Mouse (Mus musculus) right cerebral cortex, postnatal 36 days (tissue): ENCODE measurements around the gene B4galt3.
A peak's percentile ranks its signal among the peaks of the same experiment; 100 is the strongest.

Experiments
- DNase-seq, 2 experiments: peaks; one replicate each; pipeline ENCODE4 v3.0.0; 2022; ENCODE audit warnings: low spot score in 2 of 2, mixed read lengths in 1 of 2

Gene B4galt3

DNA sequence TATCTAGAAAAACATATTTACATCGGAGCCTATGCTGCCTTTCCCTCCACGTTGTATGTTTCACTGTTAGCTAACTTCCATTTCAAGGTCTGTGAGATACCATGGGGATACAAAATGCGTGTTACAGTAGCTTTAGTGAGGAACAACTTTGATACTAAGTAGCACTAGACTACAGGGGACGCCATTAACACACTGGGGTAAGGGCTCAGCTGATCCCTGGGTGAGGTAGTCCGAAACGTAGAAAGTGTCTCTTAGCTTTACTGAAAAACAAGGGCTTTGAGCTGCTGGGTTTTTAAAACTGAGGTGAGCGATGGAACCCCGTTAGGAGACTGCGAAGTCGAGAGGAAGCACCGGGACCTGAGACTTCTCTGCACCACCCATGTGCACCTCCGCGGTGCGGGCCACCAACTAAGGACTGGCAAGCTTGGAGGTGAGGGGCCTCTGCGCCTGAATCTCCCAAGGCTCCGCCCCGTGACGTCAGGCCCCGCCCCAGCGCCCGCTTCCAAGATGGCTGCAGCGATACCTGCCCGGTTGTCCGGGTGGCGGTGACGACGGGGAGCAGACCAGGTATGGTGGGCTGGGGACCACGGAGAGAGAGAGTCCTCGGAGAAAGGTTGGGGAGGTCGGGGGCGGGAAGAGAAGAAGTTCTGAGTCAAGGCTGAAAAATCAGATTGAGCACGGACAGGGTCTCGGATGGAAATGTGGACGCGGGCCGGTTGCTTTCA is at the start of gene B4galt3:
B4galt3 (plus strand) TSS at position 481 of the 725 bp plus-strand sequence.
- DNase-seq = peak; percentile 91 to 93

DNA sequence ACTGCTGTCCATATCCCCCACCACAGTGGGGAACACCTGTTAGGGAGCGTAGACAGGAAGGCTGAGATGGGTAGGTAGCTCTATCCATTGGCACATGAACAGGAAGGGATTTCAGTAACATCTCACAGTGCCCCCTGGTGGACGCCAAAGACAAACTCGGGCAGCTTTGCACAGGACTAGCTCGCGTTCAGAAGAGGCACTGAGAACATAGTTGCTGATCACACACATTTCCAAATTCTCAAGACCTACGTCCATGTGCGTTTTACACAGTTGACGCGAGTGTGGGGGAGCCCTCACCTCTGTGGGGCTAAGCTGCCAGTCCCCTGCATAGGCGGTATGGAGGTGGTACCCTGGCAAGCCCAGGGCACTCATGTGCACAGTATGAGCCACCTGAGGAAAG is 49.3 kb upstream of the B4galt3 start:
- DNase-seq = peak; percentile 75 to 86

DNA sequence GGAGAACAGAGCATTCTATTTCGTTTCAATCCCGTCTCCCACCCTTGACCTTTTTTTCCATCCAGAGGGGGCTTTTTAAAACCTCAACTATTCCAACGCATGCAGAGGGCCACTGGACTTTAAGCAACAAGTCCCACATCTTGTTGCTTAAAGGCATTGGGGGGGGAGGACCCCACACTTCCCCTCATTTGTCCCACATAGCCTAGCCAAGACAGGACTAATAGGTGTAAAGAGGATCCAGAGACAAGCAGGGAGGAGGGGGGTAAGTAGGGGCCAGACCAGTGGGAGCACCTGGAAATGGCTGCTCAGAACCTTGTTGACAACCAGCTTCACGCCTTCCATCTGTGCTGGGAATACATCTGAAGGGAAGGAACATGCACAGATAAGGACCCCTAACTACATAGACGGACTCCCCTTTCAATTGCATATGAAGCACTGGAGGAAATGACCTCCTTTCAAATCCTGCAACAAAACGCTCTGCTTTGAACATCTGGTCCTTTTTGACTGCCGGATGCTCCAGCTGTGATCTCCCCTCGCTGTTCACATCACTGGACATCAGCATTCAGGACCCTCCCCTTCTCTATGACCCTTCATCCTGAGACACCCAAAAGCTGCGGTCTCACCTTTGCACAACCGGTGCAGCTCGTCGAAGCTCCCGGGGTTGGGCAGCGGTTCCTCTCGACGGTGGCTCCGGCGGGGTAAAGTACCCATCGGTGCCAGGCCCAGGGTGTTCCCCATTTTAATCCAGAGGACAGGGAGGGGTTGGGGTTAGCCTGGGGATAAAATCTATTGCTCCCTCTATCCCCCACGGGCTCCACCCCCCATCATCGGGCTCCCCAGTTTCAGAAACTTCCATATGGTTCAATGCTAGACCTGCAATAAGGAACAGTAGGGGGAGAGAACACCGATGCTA is 48.6 kb upstream of the B4galt3 start:
- DNase-seq = no peak

DNA sequence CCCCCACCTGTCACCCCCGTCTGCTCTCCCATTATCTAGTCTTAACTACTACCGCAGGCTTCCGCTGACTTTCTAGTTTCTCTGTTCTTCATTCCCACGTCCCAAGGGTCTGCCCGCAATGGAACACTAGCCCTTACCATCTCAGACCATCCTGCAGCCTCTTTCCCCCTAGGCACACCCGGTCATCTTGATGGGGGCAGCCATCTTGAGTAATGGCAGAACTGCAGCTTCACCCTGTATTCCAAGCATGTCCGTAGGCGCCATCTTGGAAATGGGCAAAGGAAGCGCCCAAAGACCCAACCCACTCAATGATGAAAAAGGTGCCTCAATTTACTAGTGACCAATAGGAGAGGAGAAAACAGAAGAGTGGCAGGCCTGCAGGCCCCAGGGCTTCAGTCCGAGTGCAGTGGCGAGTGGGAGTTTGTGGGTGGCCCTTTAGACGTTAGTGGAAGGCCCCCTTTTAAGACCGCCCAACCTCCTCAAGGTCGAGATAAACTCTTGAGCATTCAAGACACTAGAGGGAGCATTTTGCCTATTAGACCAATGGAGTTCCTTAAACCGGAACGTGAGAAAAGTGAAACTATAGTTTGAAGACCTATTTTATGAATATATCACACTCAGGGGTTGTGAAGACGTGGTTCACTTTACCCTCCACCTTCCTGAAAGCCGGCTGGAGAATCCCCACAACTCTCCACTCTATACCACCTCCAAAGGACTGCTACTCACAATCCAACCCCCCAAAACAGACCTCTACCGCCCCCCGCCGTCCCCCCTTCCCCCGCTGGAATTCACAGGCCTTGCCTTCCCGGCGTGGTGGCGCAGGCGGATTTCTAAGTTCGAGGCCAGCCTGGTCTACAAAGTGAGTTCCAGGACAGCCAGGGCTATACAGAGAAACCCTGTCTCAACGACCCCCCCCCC is 47.6 kb upstream of the B4galt3 start, which contains the start of gene Tomm40l:
Tomm40l (minus strand) TSS at position 277 of the 918 bp plus-strand sequence.
- peak; percentile 96 to 98 for DNase-seq

DNA sequence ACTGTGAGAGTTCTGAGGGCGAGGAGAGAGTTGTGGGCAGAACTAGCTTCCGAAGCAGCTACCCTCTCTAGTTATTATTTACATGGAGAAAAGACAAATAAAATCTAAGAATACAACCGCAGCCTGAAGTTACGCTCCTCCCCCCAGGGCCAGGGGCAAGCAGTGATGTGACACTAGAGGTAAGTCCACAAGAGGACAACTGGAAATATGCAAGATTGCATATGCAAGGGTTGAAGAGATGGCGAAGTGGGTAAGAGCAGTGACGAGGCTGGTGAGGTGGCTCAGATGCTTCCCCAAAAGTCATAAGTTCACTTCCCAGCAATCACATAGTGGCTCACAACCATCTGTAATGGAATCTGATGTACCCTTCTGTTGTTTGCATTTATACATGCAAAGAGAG is 47.0 kb upstream of the B4galt3 start:
- no peak for DNase-seq

DNA sequence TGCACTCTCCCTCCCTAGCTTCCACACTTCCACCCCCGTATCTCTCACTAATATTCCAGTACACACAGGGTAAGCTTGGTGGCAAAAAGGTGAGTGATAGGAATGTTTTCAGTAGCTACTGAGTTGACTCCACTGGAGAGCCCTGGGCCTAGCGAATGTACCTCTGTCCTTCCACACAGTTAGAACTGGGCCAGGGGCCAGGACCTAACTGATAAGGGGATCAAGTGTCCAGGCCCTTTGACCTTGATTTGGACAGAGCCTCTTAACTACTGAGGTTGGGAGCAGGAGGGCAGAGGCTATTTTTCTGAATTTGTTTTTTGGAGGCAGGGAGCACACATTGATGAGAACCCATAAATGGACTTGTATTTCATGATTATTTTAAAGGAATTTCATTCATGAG is 46.3 kb upstream of the B4galt3 start:
- no peak for DNase-seq

DNA sequence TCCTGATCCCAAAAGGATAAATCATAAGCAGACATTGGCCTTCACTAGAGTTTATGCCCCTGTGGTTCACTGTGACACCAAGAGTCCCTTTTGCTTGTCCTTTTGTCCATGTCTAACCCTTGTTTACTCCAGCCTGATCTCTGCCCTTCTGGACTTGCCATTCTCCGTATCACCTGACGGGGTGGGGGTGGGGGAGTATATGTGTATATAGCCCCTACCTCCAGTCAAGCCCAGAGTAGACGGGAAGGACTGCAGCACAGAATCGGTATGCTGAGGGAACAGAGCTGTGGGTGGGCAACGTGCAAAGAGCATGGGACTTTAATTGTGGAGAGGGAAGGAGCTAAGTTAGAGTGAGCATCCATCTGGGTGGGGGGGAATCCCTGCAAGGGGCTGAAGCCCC is 45.3 kb upstream of the B4galt3 start, which contains the start of gene Apoa2:
Apoa2 (plus strand) TSS at position 198 of the 400 bp plus-strand sequence.
- DNase-seq = no peak

DNA sequence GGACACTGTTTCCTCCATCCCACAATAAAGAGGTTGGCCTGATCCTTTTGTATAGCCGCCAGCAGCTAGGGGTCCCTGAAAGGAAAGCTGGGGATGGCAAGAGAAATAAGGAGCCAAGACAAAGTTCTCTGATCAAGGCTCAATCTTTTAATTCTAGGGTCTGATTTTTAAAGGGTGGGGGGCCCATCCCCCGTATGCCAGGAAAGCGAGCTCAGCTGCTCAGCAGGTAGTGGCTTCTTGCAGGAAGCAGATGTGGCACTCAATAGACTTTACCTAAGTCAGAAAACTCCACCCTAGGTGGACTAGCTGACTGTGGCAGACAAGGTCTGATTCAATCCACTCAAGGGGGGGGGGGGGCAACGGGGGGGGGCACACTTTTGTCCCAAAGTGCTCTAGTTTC is 43.3 kb upstream of the B4galt3 start:
- no peak for DNase-seq

DNA sequence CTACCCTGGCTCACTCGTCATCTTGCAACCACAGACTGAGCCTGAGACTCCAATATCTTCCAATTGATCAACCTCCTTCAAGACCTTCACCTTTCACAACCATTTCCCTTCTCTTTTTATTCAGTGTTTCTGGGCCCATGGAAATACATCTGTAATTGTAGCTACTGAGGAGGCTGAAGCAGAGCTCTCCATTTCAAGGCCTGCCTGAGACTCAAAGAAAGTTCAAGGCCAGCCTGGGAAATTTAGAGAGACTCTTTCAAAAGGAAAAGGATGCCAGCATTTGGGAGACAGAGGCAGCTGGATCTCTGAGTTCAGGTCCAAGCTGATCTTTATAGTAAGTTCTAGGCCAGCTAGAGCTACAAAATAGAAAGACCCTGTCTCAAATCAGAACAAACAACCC is 42.2 kb upstream of the B4galt3 start:
- DNase-seq = no peak

DNA sequence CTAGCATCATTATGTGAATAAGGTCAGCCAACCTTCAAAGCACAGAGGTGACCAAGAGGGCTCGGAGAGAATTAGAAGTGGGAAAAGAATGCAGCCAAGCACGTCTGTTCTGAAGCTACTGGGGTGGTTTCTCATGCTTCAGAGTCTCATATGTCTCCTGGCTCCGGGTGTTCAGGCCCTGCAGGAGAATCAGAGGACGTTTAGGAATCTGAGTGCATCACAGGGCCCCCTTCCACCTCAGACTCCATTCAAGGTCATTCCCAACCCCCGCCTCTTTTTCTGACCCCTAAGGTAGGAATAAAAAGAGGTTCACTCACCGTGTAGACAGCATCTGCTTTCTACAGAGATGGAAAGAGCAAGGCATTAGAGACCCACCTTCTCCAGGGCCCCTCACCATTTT is 40.4 kb upstream of the B4galt3 start:
- DNase-seq = no peak

DNA sequence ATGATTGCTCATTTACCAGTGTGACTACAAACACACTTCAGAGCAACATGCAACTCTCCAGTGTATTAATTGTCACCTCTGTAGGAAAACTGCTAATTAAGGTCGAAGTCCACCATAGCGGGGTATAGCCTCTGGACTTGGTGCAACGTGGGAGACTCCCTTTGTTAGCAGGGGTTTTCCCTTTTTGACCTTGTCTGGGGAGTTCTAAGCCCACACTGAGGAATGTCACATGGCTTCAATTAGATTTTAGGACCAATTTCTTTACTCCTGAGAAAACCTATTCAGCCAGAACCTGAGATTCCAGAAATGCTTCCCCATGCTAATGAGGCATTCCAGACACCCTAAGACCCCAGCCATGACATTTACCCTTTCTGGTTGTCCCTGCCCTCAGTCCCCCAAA is 39.9 kb upstream of the B4galt3 start:
- DNase-seq = no peak

DNA sequence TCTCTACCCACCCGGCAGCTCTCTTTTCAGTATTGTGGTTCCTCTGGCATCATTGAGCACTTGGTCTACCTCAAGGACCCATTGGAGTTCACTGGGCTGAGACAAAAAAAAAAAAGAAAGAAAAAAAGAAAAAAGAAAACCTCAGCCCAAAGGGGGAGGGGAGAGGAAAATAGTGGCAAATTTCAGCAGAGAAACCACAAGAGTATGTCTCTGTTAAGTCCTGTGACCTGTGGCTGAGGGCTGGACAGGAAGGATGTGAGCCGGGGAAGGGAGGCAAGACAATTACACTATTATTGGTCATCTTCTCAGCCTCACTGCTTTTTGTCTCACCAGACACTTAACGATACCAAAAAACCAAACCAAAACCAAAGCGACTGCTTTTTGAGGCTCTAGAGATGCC is 38.3 kb upstream of the B4galt3 start:
- DNase-seq = no peak

DNA sequence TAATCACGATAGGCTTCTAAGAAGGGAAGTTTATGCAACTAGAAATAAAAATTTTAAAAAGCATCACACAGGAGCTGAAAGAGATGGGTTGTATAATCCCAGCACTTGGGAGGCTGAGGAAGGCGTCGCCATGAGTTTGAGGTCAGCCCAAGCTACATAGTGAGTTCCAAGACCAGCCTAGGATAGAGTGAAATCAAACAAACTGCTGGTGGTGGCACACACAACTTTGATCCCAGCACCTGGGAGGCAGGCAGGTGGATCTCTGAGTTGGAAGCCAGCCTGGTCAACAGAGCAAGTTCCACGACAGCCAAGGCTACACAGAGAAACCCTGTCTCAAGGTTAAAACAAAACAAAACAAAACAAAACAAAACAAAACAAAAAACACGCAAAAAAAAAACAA is 37.8 kb upstream of the B4galt3 start:
- no peak for DNase-seq

DNA sequence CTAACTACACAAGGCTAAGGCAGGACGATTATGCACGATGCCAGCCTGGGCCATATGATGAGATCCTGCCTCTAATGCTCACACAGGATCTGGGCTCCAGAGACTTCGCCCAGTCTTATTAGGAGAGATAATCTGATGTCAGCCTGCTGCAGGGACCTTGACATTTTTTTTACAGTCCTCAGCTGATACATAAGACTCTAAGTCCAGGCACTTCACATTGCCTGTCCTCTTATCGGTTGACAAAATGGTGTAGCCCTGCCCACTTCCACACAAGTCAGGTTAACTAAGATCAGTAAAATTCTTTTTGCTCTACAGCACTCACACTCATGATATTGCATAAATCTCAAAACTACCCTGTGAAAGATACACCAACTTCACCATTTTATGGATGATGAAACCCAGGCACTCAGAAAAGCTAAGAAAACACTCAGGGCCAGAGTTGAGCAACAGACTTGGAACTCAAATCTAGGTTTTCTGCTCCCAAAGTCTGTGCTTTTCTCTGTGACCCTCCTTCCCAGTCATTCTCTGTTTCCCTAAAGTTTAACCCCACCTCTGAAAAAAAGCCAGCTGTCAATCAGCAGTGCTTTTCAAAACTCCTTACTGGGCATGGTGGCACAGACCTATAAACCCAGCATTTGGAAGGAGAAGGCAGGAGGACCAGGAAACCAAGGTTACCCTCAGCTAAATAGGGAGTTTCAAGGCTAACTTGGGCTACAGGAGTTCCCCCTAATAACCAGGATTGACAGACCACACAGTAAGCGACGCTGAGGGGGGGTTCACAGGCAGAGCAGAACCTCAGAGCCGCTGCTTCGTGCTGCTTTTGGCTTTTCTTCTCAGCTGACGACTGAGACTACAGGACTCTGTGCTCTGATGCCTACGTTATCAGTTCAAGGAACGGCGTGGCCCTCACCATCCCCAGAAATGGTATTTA is 37.1 kb upstream of the B4galt3 start:
- no peak for DNase-seq

DNA sequence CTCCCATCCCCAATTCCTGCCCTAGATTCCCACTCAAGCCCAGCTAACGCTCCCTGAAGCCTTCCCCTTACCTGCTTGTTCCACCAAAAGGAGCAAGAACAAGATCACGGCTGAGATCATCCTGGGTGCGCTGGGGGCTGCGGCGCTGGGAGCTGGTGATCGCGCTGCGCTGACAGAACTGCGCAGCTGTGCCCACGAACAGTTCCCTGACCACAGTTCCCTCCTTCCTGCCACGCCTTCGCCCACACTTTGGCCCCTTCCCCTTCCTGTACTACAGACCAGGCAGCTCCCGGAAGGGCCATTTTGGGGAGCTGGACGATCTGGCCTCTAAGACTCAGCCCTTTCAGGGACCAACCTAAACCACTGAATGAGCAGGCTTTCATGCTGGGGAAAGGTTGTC is 36.0 kb upstream of the B4galt3 start, which contains the start of gene Fcer1g:
Fcer1g (minus strand) TSS at position 240 of the 400 bp plus-strand sequence.
- no peak for DNase-seq

DNA sequence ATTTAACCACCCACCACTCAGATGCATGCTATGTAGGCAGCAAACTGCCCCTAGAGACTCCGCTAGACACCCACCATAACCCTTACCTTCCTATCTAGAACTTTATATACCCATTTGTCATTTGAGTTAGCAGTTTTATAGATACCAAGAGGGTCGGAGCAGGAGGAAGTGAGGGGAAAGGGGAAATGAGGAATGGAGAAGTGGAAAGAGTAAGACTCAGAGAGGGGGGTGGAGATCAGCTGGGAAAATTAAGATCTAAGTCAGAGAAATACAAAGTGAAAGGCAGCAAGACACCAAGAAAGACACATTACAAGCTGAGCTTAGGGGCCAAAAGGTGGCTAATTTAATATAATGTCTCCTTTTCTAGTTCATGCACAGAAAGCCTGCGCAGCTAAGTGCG is 35.6 kb upstream of the B4galt3 start:
- no peak for DNase-seq

DNA sequence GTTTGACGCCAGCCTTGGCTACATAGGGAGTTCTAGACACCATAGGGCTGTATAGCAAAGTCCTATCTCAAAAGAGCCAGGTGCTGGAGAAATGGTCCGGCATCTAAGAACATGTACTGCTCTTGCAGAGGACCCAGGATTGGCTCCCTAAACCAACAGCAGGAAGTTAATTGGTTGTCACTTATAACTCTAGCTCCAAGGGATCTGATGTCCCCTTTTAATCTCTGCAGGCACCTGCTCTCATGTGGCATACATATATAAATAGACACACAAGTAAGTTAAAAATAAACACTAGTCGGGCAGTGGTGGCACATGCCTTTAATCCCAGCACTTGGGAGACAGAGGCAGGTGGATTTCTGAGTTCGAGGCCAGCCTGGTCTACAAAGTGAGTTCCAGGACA is 34.3 kb upstream of the B4galt3 start:
- no peak for DNase-seq

DNA sequence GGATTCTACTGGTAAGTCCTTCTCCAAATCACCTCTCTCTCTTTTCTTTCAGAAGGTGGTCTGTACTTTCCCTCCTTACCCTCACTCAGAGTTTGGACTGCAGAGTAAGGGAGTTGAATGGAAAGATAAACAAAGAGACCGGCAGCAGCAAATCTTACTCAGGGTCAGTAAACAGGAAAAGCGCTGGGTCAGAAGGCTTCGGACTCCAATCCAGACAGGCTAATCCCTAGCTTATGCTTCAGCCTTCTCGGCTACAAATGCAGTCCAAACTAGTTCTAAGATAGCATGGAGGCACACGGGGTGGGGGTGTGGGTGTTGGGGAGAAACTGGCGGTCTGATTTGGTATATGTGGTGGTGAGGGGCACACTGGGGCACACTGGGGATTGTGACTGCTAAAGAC is 32.7 kb upstream of the B4galt3 start:
- no peak for DNase-seq

DNA sequence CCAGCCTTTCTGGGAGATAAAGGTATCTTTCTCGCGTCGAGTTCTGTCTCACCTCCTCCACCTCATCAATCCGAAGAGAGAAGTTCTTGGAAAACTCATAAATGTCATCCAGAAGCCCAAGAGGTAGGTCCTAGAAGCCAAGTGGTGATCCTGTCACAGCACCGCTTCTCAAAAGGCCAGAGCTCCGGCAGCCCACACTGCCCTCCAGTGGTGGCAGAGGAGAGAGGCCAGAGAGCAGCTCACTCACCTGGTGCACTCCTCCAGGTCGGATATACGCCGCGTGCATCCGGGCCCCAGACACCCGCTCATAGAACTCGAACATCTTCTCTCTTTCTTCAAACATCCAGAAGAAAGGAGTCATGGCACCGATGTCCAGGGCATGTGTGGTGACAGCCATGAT is 31.7 kb upstream of the B4galt3 start:
- no peak for DNase-seq

DNA sequence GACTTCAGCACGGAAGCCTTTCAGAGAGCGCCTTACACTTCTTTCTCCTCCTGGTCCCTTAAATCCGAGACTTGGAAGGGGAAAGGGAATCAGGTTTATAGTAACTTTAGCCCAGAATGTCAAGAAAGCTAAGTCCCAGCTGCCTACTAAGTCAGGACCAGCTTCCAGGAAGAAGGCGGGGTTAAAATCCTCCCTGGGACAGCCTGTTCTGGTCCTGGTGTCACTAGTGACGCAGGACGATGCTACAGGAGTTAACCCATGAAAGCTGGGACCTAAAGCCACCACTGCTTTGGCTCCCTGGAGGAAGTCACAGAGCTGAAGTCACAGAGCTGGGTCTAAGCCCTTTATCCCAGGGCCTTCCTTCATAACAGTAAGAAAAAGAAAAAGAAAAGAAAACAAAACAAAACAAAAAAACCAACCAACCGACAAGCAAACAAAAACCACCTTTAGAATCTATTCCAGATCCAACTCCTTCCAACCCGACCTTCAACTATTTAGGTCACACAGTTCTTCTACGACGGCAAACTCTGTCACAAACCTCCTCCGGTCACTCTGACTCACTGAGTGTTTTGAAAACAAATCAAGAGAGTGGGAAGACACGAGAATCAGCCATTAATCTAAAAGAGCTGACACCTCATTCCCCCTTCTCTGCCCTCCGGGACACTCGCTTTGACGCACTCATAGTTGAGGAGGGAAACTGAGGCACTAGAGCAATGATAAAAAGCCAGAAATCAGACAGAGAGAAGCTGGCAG is 30.0 kb upstream of the B4galt3 start:
- DNase-seq = no peak
